Mouse (Mus musculus) brain, embryonic 14.5 days (tissue): ENCODE measurements at regions not wholly inside any gene's neighbourhood (a gene's known extent, or its start where the extent isn't known, plus 50 kb on each side); places are given as distances from the start of the nearest gene placed in this dataset.

Experiments used
- CTCF ChIP-seq: fragments of 200-500 bp; IDR thresholded peaks from 2 replicates; pipeline ENCODE4 v1.5.1; 2012; ENCODE audit warnings: inconsistent platforms, mild to moderate bottlenecking, moderate library complexity, borderline replicate concordance; ENCODE audit not compliant: insufficient read depth, insufficient read length; ENCODE audit errors: extremely low read depth
- POLR2A ChIP-seq: fragments of 200-500 bp; IDR thresholded peaks from 2 replicates; pipeline ENCODE4 v1.6.1; 2012; ENCODE audit warnings: mild to moderate bottlenecking, inconsistent platforms, borderline replicate concordance; ENCODE audit not compliant: poor library complexity, insufficient read depth, insufficient read length, severe bottlenecking; ENCODE audit errors: extremely low read depth

DNA sequence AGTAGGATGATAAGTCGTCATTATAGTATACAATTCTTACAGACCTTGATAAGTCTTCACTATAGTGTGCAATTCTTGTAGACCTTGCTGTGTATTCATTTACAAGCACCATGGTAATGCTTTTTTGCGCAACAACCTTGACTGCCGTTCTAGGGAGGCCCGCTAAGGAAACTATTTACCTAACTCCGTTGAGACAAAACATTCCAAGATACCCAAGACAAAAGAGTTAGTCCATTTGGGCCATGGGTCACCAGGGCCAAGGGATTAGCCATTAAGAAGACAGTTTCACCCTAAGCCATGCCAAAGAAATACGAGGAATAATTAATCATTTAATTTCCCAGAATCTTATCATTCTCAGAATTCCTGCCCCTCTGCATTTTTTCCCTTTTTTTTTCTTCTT, 227.6 kb upstream of the Ube2e3 start:
- TF ChIP-seq POLR2A (no peak), CTCF (no peak)
